Mouse (Mus musculus) forebrain, embryonic 16.5 days (tissue): Measurements from ENCODE around the gene March4. TPM values are rescaled to one million over a fixed set of nuclear protein-coding genes. Genes with fewer than 3 reads are reported as not detected.
A peak's percentile ranks its signal among the peaks of the same experiment; 100 is the strongest.

Experiments
- ATAC-seq: fragments of 200-750 bp; cut with Nextera tagmentation; 2 replicates; pipeline ENCODE4 v1.8.0; 2017; ENCODE audit warnings: mild to moderate bottlenecking, moderate library complexity
- H3K27ac ChIP-seq: fragments of 300-500 bp; sonication (generic); 2 replicates; pipeline ENCODE4 v1.5.1; 2014; ENCODE audit warnings: low read length, control low read depth
- H3K27me3 ChIP-seq: fragments of 300-500 bp; sonication (generic); replicated peaks from 2 replicates; pipeline ENCODE4 v1.6.1; 2014; ENCODE audit warnings: low read length; ENCODE audit not compliant: control insufficient read depth, insufficient read depth
- H3K36me3 ChIP-seq: fragments of 300-500 bp; sonication (generic); 2 replicates; pipeline ENCODE4 v1.6.1; 2014; ENCODE audit not compliant: control insufficient read depth, insufficient read depth
- H3K4me1 ChIP-seq: fragments of 300-500 bp; sonication (generic); replicated peaks from 2 replicates; pipeline ENCODE4 v1.6.1; 2014; ENCODE audit warnings: low read length; ENCODE audit not compliant: control insufficient read depth, insufficient read depth
- H3K4me2 ChIP-seq: fragments of 300-500 bp; sonication (generic); 2 replicates; pipeline ENCODE4 v1.6.1; 2014; ENCODE audit warnings: mild to moderate bottlenecking, low read length, control low read depth
- H3K4me3 ChIP-seq: fragments of 300-500 bp; sonication (generic); replicated peaks from 2 replicates; pipeline ENCODE4 v1.5.1; 2014; ENCODE audit warnings: mild to moderate bottlenecking, low read length, control low read depth
- H3K9ac ChIP-seq: fragments of 300-500 bp; sonication (generic); replicated peaks from 2 replicates; pipeline ENCODE4 v1.6.1; 2014; ENCODE audit warnings: low read depth, low read length, control low read depth
- H3K9me3 ChIP-seq: fragments of 300-500 bp; sonication (generic); 2 replicates; pipeline ENCODE4 v1.6.1; 2016; ENCODE audit warnings: low read length; ENCODE audit not compliant: control insufficient read depth
- WGBS: fragments of 180-500 bp; shearing (Covaris S2); extraction: QIAGEN DNeasy Blood & Tissue Kit; methylation state at CpG from one replicate; pipeline ENCODE4 v1.1.7; 2014; 5-methylcytosine and 5-hydroxymethylcytosine counted together
- polyA plus RNA-seq: library from polyadenylated mRNA; unstranded; fragments of >200 nt; fragmentation: Nextera tagmentation; extraction: Ambion mirVana; gene quantifications from 2 replicates; pipeline ENCODE4 v1.2.1, GENCODE M21; 2015

The March4 gene
- polyA plus RNA-seq, 1 experiment from 2014 or later = 7.7 TPM

GRCm38 (mm10) chr1:72506202-72506601, 30.5 kb downstream of the March4 start:
- H3K4me3 ChIP-seq = no peak overlapping the region
- H3K36me3 ChIP-seq = no peaks in the 10 kb centered on the region
- H3K4me2 ChIP-seq = no peak overlapping the region
- no peaks in the 10 kb centered on the region for H3K27me3 ChIP-seq
- ATAC-seq = no peak
- H3K9ac ChIP-seq = no peak overlapping the region
- WGBS = 52% methylated on average over 10 of the region's 10 CpGs
- H3K27ac ChIP-seq = no peak overlapping the region
- H3K9me3 ChIP-seq = no peaks in the 10 kb centered on the region
- H3K4me1 ChIP-seq = no peaks in the 10 kb centered on the region; the same call in 1 of the 2 replicates

- Histone ChIP-seq H3K9me3 (no peaks in the 10 kb centered on the region), H3K4me3 (no peak overlapping the region), H3K36me3 (no peaks in the 10 kb centered on the region), H3K4me2 (no peak overlapping the region), H3K27ac (no peak overlapping the region), H3K27me3 (no peaks in the 10 kb centered on the region), H3K9ac (no peak overlapping the region), H3K4me1 (no peaks in the 10 kb centered on the region)
- no peak for ATAC-seq
- 95% methylated on average over 5 of the region's 5 CpGs for WGBS
Measured at GRCm38 (mm10) chr1:72497609-72498008, 39.1 kb downstream of the March4 start.

GRCm38 (mm10) chr1:72493454-72493853, 43.3 kb downstream of the March4 start:
- Histone ChIP-seq H3K4me3 (no peak overlapping the region), H3K9me3 (no peaks in the 10 kb centered on the region), H3K4me1 (peaks cover 9% of the 10 kb centered on the region), H3K9ac (no peak overlapping the region), H3K36me3 (no peaks in the 10 kb centered on the region), H3K27me3 (no peaks in the 10 kb centered on the region), H3K4me2 (no peak overlapping the region), H3K27ac (no peak overlapping the region)
- no peak for ATAC-seq
- WGBS = 83% methylated on average over 3 of the region's 3 CpGs

- peak; percentile 84 for ATAC-seq
- 68% methylated on average over 10 of the region's 10 CpGs for WGBS
- H3K4me2 ChIP-seq = no peak overlapping the region
- no peak overlapping the region for H3K4me3 ChIP-seq
- no peak overlapping the region for H3K27ac ChIP-seq
- peaks cover 9% of the 10 kb centered on the region for H3K4me1 ChIP-seq
- H3K9ac ChIP-seq = no peak overlapping the region
- H3K36me3 ChIP-seq = no peaks in the 10 kb centered on the region
- no peaks in the 10 kb centered on the region for H3K9me3 ChIP-seq
- H3K27me3 ChIP-seq = no peaks in the 10 kb centered on the region
Measured at GRCm38 (mm10) chr1:72492666-72493065, 44.1 kb downstream of the March4 start.

GRCm38 (mm10) chr1:72491307-72491706, 45.4 kb downstream of the March4 start:
- H3K4me1 ChIP-seq = peaks cover 9% of the 10 kb centered on the region
- no peak overlapping the region for H3K27ac ChIP-seq
- 46% methylated on average over 5 of the region's 5 CpGs for WGBS
- no peaks in the 10 kb centered on the region for H3K36me3 ChIP-seq
- no peak for ATAC-seq
- H3K27me3 ChIP-seq = no peaks in the 10 kb centered on the region
- H3K9ac ChIP-seq = no peak overlapping the region
- H3K4me2 ChIP-seq = no peak overlapping the region
- H3K4me3 ChIP-seq = no peak overlapping the region
- H3K9me3 ChIP-seq = no peaks in the 10 kb centered on the region

- H3K36me3 ChIP-seq = no peaks in the 10 kb centered on the region
- H3K9ac ChIP-seq = no peak overlapping the region
- no peak overlapping the region for H3K27ac ChIP-seq
- ATAC-seq = no peak
- no peaks in the 10 kb centered on the region for H3K9me3 ChIP-seq
- no peaks in the 10 kb centered on the region for H3K27me3 ChIP-seq
- 68% methylated on average over 3 of the region's 3 CpGs for WGBS
- H3K4me2 ChIP-seq = no peak overlapping the region
- H3K4me1 ChIP-seq = peaks cover 9% of the 10 kb centered on the region
- no peak overlapping the region for H3K4me3 ChIP-seq
Measured at GRCm38 (mm10) chr1:72490801-72491200, 45.9 kb downstream of the March4 start.

- Histone ChIP-seq H3K9ac (no peak overlapping the region), H3K4me1 (peaks cover 9% of the 10 kb centered on the region), H3K27ac (no peak overlapping the region), H3K9me3 (no peaks in the 10 kb centered on the region), H3K4me3 (no peak overlapping the region), H3K4me2 (no peak overlapping the region), H3K36me3 (no peaks in the 10 kb centered on the region), H3K27me3 (no peaks in the 10 kb centered on the region)
- ATAC-seq = 0 out of 2 replicates have a peak, but pooled peaks have one; percentile 36
- WGBS = 4% methylated on average over 8 of the region's 8 CpGs
Measured at GRCm38 (mm10) chr1:72490193-72490592, 46.5 kb downstream of the March4 start.

- no peak overlapping the region for H3K27ac ChIP-seq
- 94% methylated on average over 2 of the region's 2 CpGs for WGBS
- no peak overlapping the region for H3K9ac ChIP-seq
- no peaks in the 10 kb centered on the region for H3K4me1 ChIP-seq
- H3K4me3 ChIP-seq = no peak overlapping the region
- no peaks in the 10 kb centered on the region for H3K9me3 ChIP-seq
- no peak overlapping the region for H3K4me2 ChIP-seq
- H3K36me3 ChIP-seq = no peaks in the 10 kb centered on the region
- no peaks in the 10 kb centered on the region for H3K27me3 ChIP-seq
- ATAC-seq = no peak
Measured at GRCm38 (mm10) chr1:72476594-72476993, 60.1 kb downstream of the March4 start.

- H3K27me3 ChIP-seq = no peaks in the 10 kb centered on the region
- no peak overlapping the region for H3K9ac ChIP-seq
- ATAC-seq = no peak
- peaks cover 5% of the 10 kb centered on the region for H3K4me1 ChIP-seq
- no peak overlapping the region for H3K4me2 ChIP-seq
- no peaks in the 10 kb centered on the region for H3K9me3 ChIP-seq
- 84% methylated on average over 2 of the region's 2 CpGs for WGBS
- H3K4me3 ChIP-seq = no peak overlapping the region
- H3K27ac ChIP-seq = no peak overlapping the region
- no peaks in the 10 kb centered on the region for H3K36me3 ChIP-seq
Measured at GRCm38 (mm10) chr1:72469075-72469474, 67.7 kb downstream of the March4 start.

GRCm38 (mm10) chr1:72468466-72469003, 68.2 kb downstream of the March4 start:
- H3K9me3 ChIP-seq = no peaks in the 10 kb centered on the region
- H3K4me1 ChIP-seq = peaks cover 5% of the 10 kb centered on the region
- H3K4me2 ChIP-seq = no peak overlapping the region
- WGBS = 39% methylated on average over 5 of the region's 5 CpGs
- no peaks in the 10 kb centered on the region for H3K36me3 ChIP-seq
- no peak overlapping the region for H3K9ac ChIP-seq
- no peak for ATAC-seq
- H3K27me3 ChIP-seq = no peaks in the 10 kb centered on the region
- H3K27ac ChIP-seq = no peak overlapping the region
- H3K4me3 ChIP-seq = no peak overlapping the region
